17 mouse cellular contexts compared by ENCODE assay signal in genomic region chr17:6789581-6790118, GRCm38 (mm10). TPM values are rescaled to one million over a fixed set of nuclear protein-coding genes. Genes with fewer than 3 reads are reported as not detected.
DNase-seq lines count a peak whose midpoint lies in the region; ATAC-seq and TF ChIP-seq lines count a peak whose summit lies in the region.
"Had no signal": no experiment of that assay in that cellular context is flagged by ENCODE, and none has a peak within 500 bp of the region (broad histone marks: within the 10 kb centered on the region; RNA-seq: fewer than 3 reads in every experiment).

No protein-coding gene starts in this region.

- H3K36me3 ChIP-seq in forebrain, embryonic 14.5 days (ENCODE audit: control insufficient read depth, insufficient read depth, low read length), result no peaks in the 10 kb centered on the region
- no peaks in the 10 kb centered on the region for H3K36me3 ChIP-seq in forebrain, embryonic 10.5 days (replicated peaks)
- no peaks in the 10 kb centered on the region for H3K36me3 ChIP-seq in heart, adult 2 months (ENCODE audit: control insufficient read depth, insufficient read depth, low read length)
- H3K36me3 ChIP-seq: embryonic facial prominence, embryonic 13.5 days; limb, embryonic 15.5 days; midbrain, embryonic 10.5 days; neural tube, embryonic 15.5 days had no signal

- 75% methylated on average over 9 of the region's 9 CpGs for WGBS in forebrain, embryonic 14.5 days
- 90% methylated on average over 9 of the region's 9 CpGs for WGBS in forebrain, embryonic 10.5 days
- WGBS in heart, adult 2 months, result 84% methylated on average over 9 of the region's 9 CpGs

- 0 out of 2 replicates have a peak, but pooled peaks have one; percentile 29 for ATAC-seq in forebrain, embryonic 14.5 days
- ATAC-seq in megakaryocyte-erythroid progenitor cell, adult 5-6 weeks (replicated peaks; ENCODE audit: low FRiP score, low TSS enrichment, poor library complexity, severe bottlenecking), result no peak
- ATAC-seq: activated CD4-positive, CD25-positive, alpha-beta regulatory T cell, adult 4 months; liver, postnatal 0 days had no signal

- no peak for TF ChIP-seq EP300 in heart, adult 2 months (IDR thresholded peaks at IDR 0.05; ENCODE audit: insufficient read depth, low read depth, low read length)

- H3K4me3 ChIP-seq in forebrain, embryonic 14.5 days (ENCODE audit: low read depth, low read length), result no peak overlapping the region
- no peak overlapping the region for H3K4me3 ChIP-seq in forebrain, embryonic 10.5 days
- no peak overlapping the region for H3K4me3 ChIP-seq in heart, adult 2 months
- H3K4me3 ChIP-seq: embryonic facial prominence, embryonic 13.5 days; limb, embryonic 15.5 days; midbrain, embryonic 10.5 days; neural tube, embryonic 15.5 days had no signal

- no peaks in the 10 kb centered on the region for H3K4me1 ChIP-seq in forebrain, embryonic 14.5 days (ENCODE audit: control insufficient read depth, insufficient read depth, low read length)
- peaks cover 9% of the 10 kb centered on the region for H3K4me1 ChIP-seq in forebrain, embryonic 10.5 days
- no peaks in the 10 kb centered on the region for H3K4me1 ChIP-seq in heart, adult 2 months (ENCODE audit: control insufficient read depth, insufficient read depth, low read length)
- H3K4me1 ChIP-seq: neural tube, embryonic 15.5 days had no signal

- intact Hi-C loops in heart, adult 2 months (cut with DNase I), result no loop called here
- intact Hi-C loops in left cerebral cortex, postnatal 14 days (cut with DNase I), result no loop called here

- TF ChIP-seq POLR2A in brain, embryonic 14.5 days (IDR thresholded peaks at IDR 0.05; ENCODE audit: borderline replicate concordance, extremely low read depth, insufficient read depth, insufficient read length, poor library complexity, severe bottlenecking), result no peak
- no peak for TF ChIP-seq POLR2A in heart, adult 2 months (IDR thresholded peaks at IDR 0.05; ENCODE audit: insufficient read depth, low read depth, low read length)

- H3K9ac ChIP-seq in forebrain, embryonic 14.5 days (ENCODE audit: low read length), result no peak overlapping the region
- no peak overlapping the region for H3K9ac ChIP-seq in heart, adult 2 months (ENCODE audit: low read depth, low read length)
- H3K9ac ChIP-seq: embryonic facial prominence, embryonic 13.5 days; limb, embryonic 15.5 days; liver, postnatal 0 days; neural tube, embryonic 15.5 days had no signal

- no peaks in the 10 kb centered on the region for H3K9me3 ChIP-seq in forebrain, embryonic 14.5 days (replicated peaks; ENCODE audit: control insufficient read depth, low read length)
- H3K9me3 ChIP-seq in forebrain, embryonic 10.5 days, result no peaks in the 10 kb centered on the region
- H3K9me3 ChIP-seq: embryonic facial prominence, embryonic 13.5 days; limb, embryonic 15.5 days; midbrain, embryonic 10.5 days; neural tube, embryonic 15.5 days had no signal

- H3K4me2 ChIP-seq in forebrain, embryonic 14.5 days (ENCODE audit: low read length), result no peak overlapping the region
- H3K4me2 ChIP-seq: embryonic facial prominence, embryonic 13.5 days; limb, embryonic 15.5 days; neural tube, embryonic 15.5 days had no signal

- peak; percentile 59 for DNase-seq in forebrain, embryonic 14.5 days (ENCODE audit: low spot score)
- no peak for DNase-seq in forebrain, embryonic 10.5 days (ENCODE audit: extremely low spot score, low spot score)
- DNase-seq in brain, embryonic 14.5 days (ENCODE audit: low read depth), result peak; percentile 72
- DNase-seq in cerebellum, postnatal 14 days, result peak; percentile 78 to 83
- DNase-seq in layer of hippocampus, adult 9-10 months (ENCODE audit: low spot score), result peak; percentile 42
- DNase-seq in heart, adult 2 months, result no peak
- DNase-seq in left cerebral cortex, postnatal 14 days (ENCODE audit: low spot score in 2 of 2), result no peak
- DNase-seq: heart, adult 18-20 months; liver, postnatal 0 days; thymus, postnatal 14 days had no signal

- no peaks in the 10 kb centered on the region for H3K79me2 ChIP-seq in heart, adult 2 months (replicated peaks; ENCODE audit: control insufficient read depth, insufficient read depth, low read length)

- peak overlapping the region; percentile 63 for H3K27ac ChIP-seq in forebrain, embryonic 14.5 days (ENCODE audit: low read depth, low read length)
- H3K27ac ChIP-seq in forebrain, embryonic 10.5 days, result no peak overlapping the region
- no peak overlapping the region for H3K27ac ChIP-seq in heart, adult 2 months
- H3K27ac ChIP-seq: embryonic facial prominence, embryonic 13.5 days; kidney, postnatal 0 days; limb, embryonic 15.5 days; midbrain, embryonic 10.5 days; neural tube, embryonic 15.5 days had no signal

- no peaks in the 10 kb centered on the region for H3K27me3 ChIP-seq in forebrain, embryonic 14.5 days (replicated peaks; ENCODE audit: control insufficient read depth, insufficient read depth, low read length)
- H3K27me3 ChIP-seq in forebrain, embryonic 10.5 days (ENCODE audit: poor library complexity, severe bottlenecking), result no peaks in the 10 kb centered on the region
- H3K27me3 ChIP-seq in heart, adult 2 months (ENCODE audit: control insufficient read depth, insufficient read depth, low read length), result peaks cover 1% of the 10 kb centered on the region; the same call in 1 of the 2 replicates
- H3K27me3 ChIP-seq: embryonic facial prominence, embryonic 13.5 days; limb, embryonic 15.5 days; neural tube, embryonic 15.5 days had no signal

- TF ChIP-seq CTCF in brain, embryonic 14.5 days (IDR thresholded peaks at IDR 0.05; ENCODE audit: borderline replicate concordance, extremely low read depth, insufficient read depth, insufficient read length), result no peak
- no peak for TF ChIP-seq CTCF in heart, adult 2 months (IDR thresholded peaks at IDR 0.05)

RNA-seq across cellular contexts. Expression of gene Ezr, which starts 7.1 kb away (rescaled TPM):
- polyA plus RNA-seq in forebrain, embryonic 14.5 days (2014; fragmentation: Nextera tagmentation; extraction: Ambion mirVana), result 94.0 and 101 TPM in 2 replicates
- 103 and 116 TPM in 2 replicates for polyA plus RNA-seq in forebrain, embryonic 10.5 days (2016; fragmentation: Nextera tagmentation; extraction: Ambion mirVana)
- 42.8 and 44.5 TPM in 2 replicates for polyA plus RNA-seq in brain, embryonic 14.5 days (2012; rRNA removed)
- total RNA-seq in megakaryocyte-erythroid progenitor cell, adult 5-6 weeks (2014; fragmentation: Nextera tagmentation), result 82.2 and 85.0 TPM in 2 replicates
- 161 and 203 TPM in 2 replicates for total RNA-seq in megakaryocyte-erythroid progenitor cell, adult 5-6 weeks (2017)
- 10 to 100 TPM; 33.4 to 35.7 TPM for total RNA-seq in heart, adult 2 months (2021)
- polyA plus RNA-seq in heart, adult 2 months (2012; rRNA removed), result 24.2 TPM in 2 replicates
- total RNA-seq in left cerebral cortex, postnatal 14 days (2021), result 10 to 100 TPM; 43.6 to 47.9 TPM

Comparison
In these comparisons a context has a peak if more than half of its experiments do, and no peak if none do; other contexts are left out.
1. DNase-seq: peak in forebrain, embryonic 14.5 days (single experiment), brain, embryonic 14.5 days (single experiment), cerebellum, postnatal 14 days (2 of 2) and layer of hippocampus, adult 9-10 months (single experiment); none in forebrain, embryonic 10.5 days (single experiment), heart, adult 2 months (0 of 2) and left cerebral cortex, postnatal 14 days (0 of 2).